Mouse (Mus musculus) midbrain, embryonic 16.5 days (tissue): ENCODE measurements around the gene Naa80. TPM values are rescaled to one million over a fixed set of nuclear protein-coding genes. Genes with fewer than 3 reads are reported as not detected.
"Not testable (repeated sequence)": the region's sequence is repeated elsewhere in the genome, so short reads cannot be mapped to it uniquely, and the experiment has no call there.

ENCODE experiments used
- ATAC-seq: fragments of 200-750 bp; cut with Nextera tagmentation; 2 replicates; pipeline ENCODE4 v1.8.0; 2017; ENCODE audit warnings: moderate TSS enrichment
- H3K27ac ChIP-seq: fragments of 300-500 bp; sonication (generic); 2 replicates; pipeline ENCODE4 v1.5.1; 2014; ENCODE audit warnings: mild to moderate bottlenecking, low read length, mixed read lengths
- H3K27me3 ChIP-seq: fragments of 300-500 bp; sonication (generic); 2 replicates; pipeline ENCODE4 v1.6.1; 2014; ENCODE audit warnings: low read depth, low read length, mixed read lengths; ENCODE audit not compliant: control insufficient read depth, insufficient read depth
- H3K36me3 ChIP-seq: fragments of 300-500 bp; sonication (generic); 2 replicates; pipeline ENCODE4 v1.6.1; 2014; ENCODE audit warnings: mild to moderate bottlenecking, low read length, moderate library complexity, mixed read lengths; ENCODE audit not compliant: control insufficient read depth, insufficient read depth
- H3K4me1 ChIP-seq: fragments of 300-500 bp; sonication (generic); 2 replicates; pipeline ENCODE4 v1.6.1; 2014; ENCODE audit warnings: mild to moderate bottlenecking, low read length, mixed read lengths; ENCODE audit not compliant: control insufficient read depth, insufficient read depth
- H3K4me2 ChIP-seq: fragments of 300-500 bp; sonication (generic); 2 replicates; pipeline ENCODE4 v1.6.1; 2014; ENCODE audit warnings: mild to moderate bottlenecking, low read length, mixed read lengths
- H3K4me3 ChIP-seq: fragments of 300-500 bp; sonication (generic); 2 replicates; pipeline ENCODE4 v1.5.1; 2014; ENCODE audit warnings: low read depth, mild to moderate bottlenecking, low read length, moderate library complexity, mixed read lengths
- H3K9ac ChIP-seq: fragments of 300-500 bp; sonication (generic); 2 replicates; pipeline ENCODE4 v1.6.1; 2014; ENCODE audit warnings: low read depth, low read length, mixed read lengths
- H3K9me3 ChIP-seq: fragments of 300-500 bp; sonication (generic); replicated peaks from 2 replicates; pipeline ENCODE4 v1.6.1; 2014; ENCODE audit warnings: mild to moderate bottlenecking, low read length, mixed read lengths; ENCODE audit not compliant: control insufficient read depth, poor library complexity, severe bottlenecking
- WGBS: fragments of 180-500 bp; shearing (Covaris S2); extraction: QIAGEN DNeasy Blood & Tissue Kit; methylation state at CpG from one replicate; pipeline ENCODE4 v1.1.7; 2014; 5-methylcytosine and 5-hydroxymethylcytosine counted together
- polyA plus RNA-seq: library from polyadenylated mRNA; unstranded; fragments of >200 nt; fragmentation: Nextera tagmentation; extraction: Ambion mirVana; gene quantifications from 2 replicates; pipeline ENCODE4 v1.2.1, GENCODE M21; 2015

Naa80 gene
- polyA plus RNA-seq, 1 experiment from 2014 or later, result 18.6 TPM

DNA sequence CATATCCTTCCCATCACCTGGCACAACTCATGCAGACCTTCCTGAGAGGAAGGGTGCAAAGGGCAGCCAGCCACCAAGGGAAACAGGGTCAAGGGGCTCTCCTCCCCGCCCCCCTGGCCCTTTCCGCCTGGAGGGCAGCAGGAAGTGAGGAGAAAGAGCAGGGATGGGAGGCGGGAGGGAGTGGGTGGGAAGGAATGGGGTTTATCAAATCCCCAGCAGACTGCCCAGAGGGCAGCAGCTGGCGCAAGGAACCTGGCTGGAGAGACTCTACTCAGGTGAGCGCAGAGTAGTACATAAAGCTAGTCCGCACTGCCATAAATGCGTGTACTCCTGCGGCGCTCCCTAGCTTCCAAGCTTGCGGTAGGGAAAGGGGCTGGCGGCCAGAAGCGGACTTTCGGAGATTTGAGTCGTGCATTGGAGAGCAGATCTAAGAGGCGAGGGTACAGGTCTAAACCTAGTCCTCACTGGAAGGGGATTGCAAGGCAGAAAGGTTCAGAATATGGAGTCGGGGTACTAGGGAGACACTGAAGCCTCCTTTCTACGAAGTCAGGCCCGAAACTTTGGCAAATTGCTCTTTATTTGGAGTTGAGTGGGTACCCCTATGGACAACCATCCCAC, 10.9 kb upstream of the Naa80 start, which contains the start of gene Hyal2:
Gene Hyal2 (plus strand): TSS at position 244 of the 618 bp plus-strand sequence.
- no peak for ATAC-seq
- peak within 1 kb of the TSS; percentile 84 for H3K4me3 ChIP-seq

GRCm38 (mm10) chr9:107568331-107569261, 10.1 kb upstream of the Naa80 start:
- ATAC-seq, result peak; percentile 90
- Histone ChIP-seq H3K4me1 (peaks cover 44% of the 10 kb centered on the region), H3K9ac (peak overlapping the region; percentile 88), H3K9me3 (no peaks in the 10 kb centered on the region), H3K27ac (peak overlapping the region; percentile 92), H3K4me2 (peak overlapping the region; percentile 93), H3K27me3 (no peaks in the 10 kb centered on the region), H3K4me3 (peak overlapping the region; percentile 84), H3K36me3 (peaks cover 10% of the 10 kb centered on the region; the same call in 1 of the 2 replicates)
- WGBS, result under 1% methylated on average over 41 of the region's 41 CpGs

More for the DNA sequence above, 10.9 kb upstream of the Naa80 start, which contains the start of gene Hyal2:
- H3K4me2 ChIP-seq, result peak within 1 kb of the TSS; percentile 93
- H3K9ac ChIP-seq, result peak within 1 kb of the TSS; percentile 88
- WGBS, result 5% methylated on average over 18 of the region's 18 CpGs
- peak within 1 kb of the TSS; percentile 92 for H3K27ac ChIP-seq
- H3K36me3 ChIP-seq, result peaks cover 9% of the 10 kb centered on the region; the same call in 1 of the 2 replicates
- no peaks in the 10 kb centered on the region for H3K9me3 ChIP-seq
- no peaks in the 10 kb centered on the region for H3K27me3 ChIP-seq
- H3K4me1 ChIP-seq, result peaks cover 46% of the 10 kb centered on the region

- H3K9ac ChIP-seq, result peak overlapping the region; percentile 88
- peak overlapping the region; percentile 93 for H3K4me2 ChIP-seq
- H3K27me3 ChIP-seq, result no peaks in the 10 kb centered on the region
- H3K27ac ChIP-seq, result peak overlapping the region; percentile 92
- H3K9me3 ChIP-seq, result no peaks in the 10 kb centered on the region
- H3K4me1 ChIP-seq, result peaks cover 37% of the 10 kb centered on the region
- peak overlapping the region; percentile 84 for H3K4me3 ChIP-seq
- ATAC-seq, result peak; percentile 16
- peaks cover 12% of the 10 kb centered on the region; the same call in 1 of the 2 replicates for H3K36me3 ChIP-seq
- WGBS, result under 1% methylated on average over 23 of the region's 23 CpGs
Measured at GRCm38 (mm10) chr9:107569270-107569669, 9.4 kb upstream of the Naa80 start.

DNA sequence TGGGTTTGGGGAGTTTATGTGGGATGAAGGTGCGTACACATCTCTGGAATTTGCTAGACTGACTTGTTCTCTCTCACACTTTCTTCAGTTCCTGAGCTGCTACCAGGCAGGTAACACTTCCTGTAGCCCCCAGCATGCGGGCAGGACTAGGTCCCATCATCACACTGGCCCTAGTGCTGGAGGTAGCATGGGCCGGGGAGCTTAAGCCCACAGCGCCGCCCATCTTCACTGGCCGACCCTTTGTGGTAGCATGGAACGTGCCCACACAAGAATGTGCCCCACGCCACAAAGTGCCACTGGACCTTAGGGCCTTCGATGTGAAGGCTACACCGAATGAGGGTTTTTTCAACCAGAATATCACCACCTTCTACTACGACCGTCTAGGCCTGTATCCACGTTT, 8.7 kb upstream of the Naa80 start:
- Histone ChIP-seq H3K36me3 (peaks cover 14% of the 10 kb centered on the region; the same call in 1 of the 2 replicates), H3K4me3 (peak overlapping the region; percentile 84), H3K27ac (peak overlapping the region; percentile 92), H3K4me1 (peaks cover 36% of the 10 kb centered on the region), H3K9me3 (no peaks in the 10 kb centered on the region), H3K27me3 (no peaks in the 10 kb centered on the region), H3K4me2 (peak overlapping the region; percentile 93), H3K9ac (peak overlapping the region; percentile 88)
- WGBS, result 42% methylated on average over 13 of the region's 13 CpGs
- no peak for ATAC-seq

DNA sequence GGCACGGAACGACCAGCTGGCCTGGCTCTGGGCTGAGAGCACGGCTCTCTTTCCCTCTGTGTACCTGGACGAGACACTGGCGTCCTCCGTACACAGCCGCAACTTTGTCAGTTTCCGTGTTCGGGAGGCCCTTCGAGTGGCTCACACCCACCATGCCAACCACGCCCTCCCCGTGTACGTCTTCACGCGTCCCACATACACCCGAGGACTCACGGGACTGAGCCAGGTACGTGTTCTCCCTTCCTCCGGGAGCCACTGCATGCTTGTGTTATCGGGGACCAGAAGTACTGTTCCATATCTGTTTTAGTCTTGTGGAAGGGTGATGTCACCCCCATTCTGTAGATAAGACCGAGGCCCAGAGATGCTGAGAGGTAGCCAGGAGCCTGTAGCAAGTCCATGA, 7.8 kb upstream of the Naa80 start:
- no peak overlapping the region for H3K9ac ChIP-seq
- H3K36me3 ChIP-seq, result peaks cover 14% of the 10 kb centered on the region; the same call in 1 of the 2 replicates

GRCm38 (mm10) chr9:107571534-107572326, 7.0 kb upstream of the Naa80 start:
- peaks cover 36% of the 10 kb centered on the region for H3K4me1 ChIP-seq
- H3K4me2 ChIP-seq, result no peak overlapping the region; the same call in 1 of the 2 replicates
- H3K36me3 ChIP-seq, result peaks cover 14% of the 10 kb centered on the region; the same call in 1 of the 2 replicates
- H3K4me3 ChIP-seq, result no peak overlapping the region
- H3K27me3 ChIP-seq, result no peaks in the 10 kb centered on the region
- no peak overlapping the region for H3K9ac ChIP-seq
- 96% methylated on average over 22 of the region's 22 CpGs for WGBS
- no peaks in the 10 kb centered on the region for H3K9me3 ChIP-seq
- no peak overlapping the region for H3K27ac ChIP-seq
- no peak for ATAC-seq

More for the DNA sequence above, 7.8 kb upstream of the Naa80 start:
- WGBS, result 94% methylated on average over 21 of the region's 21 CpGs
- H3K9me3 ChIP-seq, result no peaks in the 10 kb centered on the region
- H3K4me3 ChIP-seq, result peak overlapping the region; percentile 84
- H3K27me3 ChIP-seq, result no peaks in the 10 kb centered on the region
- ATAC-seq, result no peak
- peaks cover 36% of the 10 kb centered on the region for H3K4me1 ChIP-seq
- H3K27ac ChIP-seq, result no peak overlapping the region
- peak overlapping the region; percentile 93 for H3K4me2 ChIP-seq

DNA sequence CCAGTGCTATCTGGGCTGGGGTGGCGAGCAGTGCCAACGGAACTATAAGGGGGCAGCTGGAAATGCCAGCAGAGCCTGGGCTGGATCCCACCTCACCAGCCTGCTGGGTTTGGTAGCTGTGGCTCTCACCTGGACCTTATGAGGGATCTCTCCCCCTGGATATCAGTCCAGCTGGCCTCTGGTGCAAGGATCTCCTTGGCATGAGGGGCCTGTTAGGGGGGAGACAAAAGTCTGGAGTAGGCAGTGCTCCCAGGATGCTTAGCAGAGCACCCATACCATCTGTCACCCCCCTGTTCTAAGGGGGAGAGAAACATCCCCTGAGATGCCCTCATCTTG, 6.4 kb upstream of the Naa80 start:
- Histone ChIP-seq H3K4me1 (peaks cover 33% of the 10 kb centered on the region), H3K4me2 (no peak overlapping the region), H3K27me3 (no peaks in the 10 kb centered on the region), H3K27ac (no peak overlapping the region), H3K9ac (no peak overlapping the region), H3K4me3 (no peak overlapping the region), H3K36me3 (peaks cover 14% of the 10 kb centered on the region; the same call in 1 of the 2 replicates), H3K9me3 (no peaks in the 10 kb centered on the region)
- WGBS, result 94% methylated on average over 2 of the region's 2 CpGs
- no peak for ATAC-seq

- not testable (repeated sequence) for H3K4me3 ChIP-seq, H3K27ac ChIP-seq, H3K9ac ChIP-seq, H3K27me3 ChIP-seq, H3K4me2 ChIP-seq, H3K9me3 ChIP-seq, ATAC-seq
- Histone ChIP-seq H3K36me3 (peaks cover 14% of the 10 kb centered on the region; the same call in 1 of the 2 replicates), H3K4me1 (peaks cover 22% of the 10 kb centered on the region)
- 79% methylated on average over 6 of the region's 6 CpGs for WGBS
Measured at GRCm38 (mm10) chr9:107573774-107574173, 4.9 kb upstream of the Naa80 start.
